Mouse (Mus musculus) liver, embryonic 11.5 days (tissue): ENCODE results near the gene Rabgap1. TPM values are rescaled to one million over a fixed set of nuclear protein-coding genes. Genes with fewer than 3 reads are reported as not detected.

Experiments used
- ATAC-seq: fragments of 200-750 bp; cut with Nextera tagmentation; replicated peaks from 2 replicates; pipeline ENCODE4 v1.8.0; 2017; ENCODE audit warnings: moderate number of reproducible peaks, mild to moderate bottlenecking, moderate TSS enrichment, moderate library complexity; ENCODE audit not compliant: low FRiP score
- DNase-seq: peaks from one replicate; pipeline ENCODE4 v3.0.0-alpha.2; 2017; ENCODE audit warnings: low spot score
- H3K27ac ChIP-seq: fragments of 300-500 bp; sonication (generic); 2 replicates; pipeline ENCODE4 v1.5.1; 2014; ENCODE audit warnings: mild to moderate bottlenecking, low read depth, low read length, control low read depth
- H3K27me3 ChIP-seq: fragments of 300-500 bp; sonication (generic); replicated peaks from 2 replicates; pipeline ENCODE4 v1.6.1; 2014; ENCODE audit warnings: low read length, mixed read lengths; ENCODE audit not compliant: control insufficient read depth, insufficient read depth
- H3K36me3 ChIP-seq: fragments of 300-500 bp; sonication (generic); 2 replicates; pipeline ENCODE4 v1.6.1; 2014; ENCODE audit warnings: mild to moderate bottlenecking, low read length, moderate library complexity, mixed read lengths; ENCODE audit not compliant: control insufficient read depth, insufficient read depth
- H3K4me1 ChIP-seq: fragments of 300-500 bp; sonication (generic); replicated peaks from 2 replicates; pipeline ENCODE4 v1.6.1; 2014; ENCODE audit warnings: low read length, mixed read lengths; ENCODE audit not compliant: control insufficient read depth, insufficient read depth
- H3K4me2 ChIP-seq: fragments of 300-500 bp; sonication (generic); 2 replicates; pipeline ENCODE4 v1.6.1; 2014; ENCODE audit warnings: mild to moderate bottlenecking, control low read depth, moderate library complexity
- H3K4me3 ChIP-seq: fragments of 300-500 bp; sonication (generic); 2 replicates; pipeline ENCODE4 v1.5.1; 2014; ENCODE audit warnings: low read depth, low read length, control low read depth
- H3K9ac ChIP-seq: fragments of 300-500 bp; sonication (generic); 2 replicates; pipeline ENCODE4 v1.6.1; 2014; ENCODE audit warnings: low read depth, low read length, control low read depth
- H3K9me3 ChIP-seq: fragments of 300-500 bp; sonication (generic); 2 replicates; pipeline ENCODE4 v1.6.1; 2016; ENCODE audit warnings: low read length, inconsistent platforms, mixed read lengths; ENCODE audit not compliant: control insufficient read depth
- WGBS: fragments of 180-500 bp; shearing (Covaris S2); extraction: QIAGEN DNeasy Blood & Tissue Kit; methylation state at CpG from one replicate; pipeline ENCODE4 v1.1.7; 2014; 5-methylcytosine and 5-hydroxymethylcytosine counted together
- polyA plus RNA-seq: library from polyadenylated mRNA; unstranded; fragments of >200 nt; fragmentation: Nextera tagmentation; extraction: Ambion mirVana; gene quantifications from 2 replicates; pipeline ENCODE4 v1.2.1, GENCODE M21; 2014

Rabgap1 gene
- polyA plus RNA-seq, 1 experiment from 2014 or later = 20.4 TPM

DNA sequence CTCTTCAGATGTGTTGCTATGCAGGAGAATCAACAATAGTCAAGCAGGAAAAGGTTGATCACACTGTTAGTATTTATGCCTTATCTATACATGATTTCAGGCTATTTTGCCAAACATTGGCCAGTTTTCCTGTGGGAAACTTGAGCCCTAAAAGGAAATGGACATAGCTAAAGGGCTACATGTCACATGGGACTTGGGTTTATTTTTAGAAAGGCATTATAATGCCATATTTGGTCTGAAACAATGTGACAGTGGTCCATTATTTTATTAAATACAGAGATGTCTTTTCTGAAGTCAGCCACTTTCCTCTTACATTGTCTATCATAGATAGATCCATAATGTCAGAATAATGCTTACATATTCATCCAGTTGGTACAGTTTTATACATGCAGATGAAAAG, 84.5 kb downstream of the Rabgap1 start:
- H3K4me2 ChIP-seq = no peak overlapping the region
- H3K9me3 ChIP-seq = no peaks in the 10 kb centered on the region
- H3K27ac ChIP-seq = no peak overlapping the region
- no peak overlapping the region for H3K9ac ChIP-seq
- H3K4me3 ChIP-seq = no peak overlapping the region
- no peaks in the 10 kb centered on the region for H3K27me3 ChIP-seq
- DNase-seq (no peak), ATAC-seq (no peak)
- 0 out of 2 replicates have a peak, but pooled peaks cover 3% of the 10 kb centered on the region for H3K4me1 ChIP-seq
- no peaks in the 10 kb centered on the region for H3K36me3 ChIP-seq

DNA sequence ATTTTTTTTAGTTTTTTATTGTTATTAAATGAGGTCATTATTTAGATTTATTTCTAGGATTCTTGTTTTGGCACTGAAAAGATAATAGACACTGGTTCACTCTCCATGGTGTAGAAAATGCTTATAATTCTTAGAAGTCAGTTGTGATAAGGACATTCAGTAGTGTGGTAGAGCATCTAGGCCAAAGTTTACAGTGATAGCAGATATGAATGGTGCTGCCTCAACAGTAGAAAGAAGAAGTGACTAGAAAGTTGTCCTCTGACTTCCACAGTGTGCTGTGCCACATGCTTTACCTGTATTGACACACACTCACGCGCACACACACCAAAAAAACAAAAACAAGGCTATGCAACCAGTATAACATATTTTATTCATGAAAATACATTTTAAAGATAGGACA, 86.3 kb downstream of the Rabgap1 start:
- DNase-seq (no peak), ATAC-seq (peak; percentile 79)
- 0 out of 2 replicates have a peak, but pooled peaks cover 3% of the 10 kb centered on the region for H3K4me1 ChIP-seq
- no peaks in the 10 kb centered on the region for H3K9me3 ChIP-seq
- H3K27me3 ChIP-seq = no peaks in the 10 kb centered on the region
- no peaks in the 10 kb centered on the region for H3K36me3 ChIP-seq
- WGBS = 96% methylated on average over 2 of the region's 2 CpGs
- H3K4me3 ChIP-seq = no peak overlapping the region
- H3K4me2 ChIP-seq = no peak overlapping the region
- no peak overlapping the region for H3K27ac ChIP-seq
- no peak overlapping the region for H3K9ac ChIP-seq

DNA sequence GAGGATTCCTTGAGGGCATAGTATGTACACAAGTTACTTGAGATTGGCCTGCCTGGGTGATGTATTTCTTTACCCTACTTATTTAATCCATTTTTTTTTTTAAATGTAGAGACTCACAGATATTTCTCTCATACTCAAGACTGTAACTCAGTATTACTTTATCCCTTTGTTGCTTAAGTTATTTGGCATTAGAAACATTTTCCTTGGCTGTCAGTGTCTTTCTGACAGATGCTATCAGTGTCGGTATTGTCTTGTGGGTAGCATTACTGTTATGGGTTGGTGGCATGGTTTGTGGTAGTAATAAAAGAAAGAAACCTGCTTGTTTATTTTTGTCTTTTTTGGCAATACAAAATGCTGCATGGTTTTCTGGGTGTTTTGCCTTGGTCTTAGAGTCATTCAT, 87.7 kb downstream of the Rabgap1 start:
- Histone ChIP-seq H3K27ac (no peak overlapping the region), H3K27me3 (no peaks in the 10 kb centered on the region), H3K4me1 (0 out of 2 replicates have a peak, but pooled peaks cover 3% of the 10 kb centered on the region), H3K4me3 (no peak overlapping the region), H3K9ac (no peak overlapping the region), H3K9me3 (no peaks in the 10 kb centered on the region), H3K36me3 (no peaks in the 10 kb centered on the region), H3K4me2 (no peak overlapping the region)
- no peak for ATAC-seq
- no peak for DNase-seq
- WGBS = 79% methylated on average over 1 of the region's 1 CpGs

DNA sequence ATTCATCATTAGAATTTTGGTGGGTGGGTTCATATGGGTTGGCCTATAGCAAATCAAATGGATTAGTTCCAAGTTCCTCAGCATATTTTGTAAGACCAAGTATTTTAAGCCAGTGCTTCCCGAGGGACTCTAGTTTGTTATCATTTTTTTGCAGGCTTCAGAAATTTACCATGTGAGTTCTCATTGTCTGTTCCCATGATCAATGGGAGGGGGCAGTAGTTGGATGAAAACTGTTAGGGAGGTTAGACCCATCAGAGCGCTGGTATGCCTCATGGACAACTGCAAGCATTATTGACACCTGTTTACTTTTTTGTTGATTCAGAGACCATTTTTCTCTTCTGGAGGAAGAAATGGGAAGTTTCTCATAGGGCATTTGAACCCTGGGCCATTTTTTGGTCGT, 88.6 kb downstream of the Rabgap1 start:
- H3K4me2 ChIP-seq = no peak overlapping the region
- H3K9ac ChIP-seq = no peak overlapping the region
- H3K36me3 ChIP-seq = no peaks in the 10 kb centered on the region
- no peak overlapping the region for H3K4me3 ChIP-seq
- H3K9me3 ChIP-seq = no peaks in the 10 kb centered on the region
- DNase-seq = no peak
- WGBS = 64% methylated on average over 3 of the region's 3 CpGs
- peak; percentile 67 for ATAC-seq
- H3K4me1 ChIP-seq = 0 out of 2 replicates have a peak, but pooled peaks cover 3% of the 10 kb centered on the region
- no peak overlapping the region for H3K27ac ChIP-seq
- no peaks in the 10 kb centered on the region for H3K27me3 ChIP-seq

DNA sequence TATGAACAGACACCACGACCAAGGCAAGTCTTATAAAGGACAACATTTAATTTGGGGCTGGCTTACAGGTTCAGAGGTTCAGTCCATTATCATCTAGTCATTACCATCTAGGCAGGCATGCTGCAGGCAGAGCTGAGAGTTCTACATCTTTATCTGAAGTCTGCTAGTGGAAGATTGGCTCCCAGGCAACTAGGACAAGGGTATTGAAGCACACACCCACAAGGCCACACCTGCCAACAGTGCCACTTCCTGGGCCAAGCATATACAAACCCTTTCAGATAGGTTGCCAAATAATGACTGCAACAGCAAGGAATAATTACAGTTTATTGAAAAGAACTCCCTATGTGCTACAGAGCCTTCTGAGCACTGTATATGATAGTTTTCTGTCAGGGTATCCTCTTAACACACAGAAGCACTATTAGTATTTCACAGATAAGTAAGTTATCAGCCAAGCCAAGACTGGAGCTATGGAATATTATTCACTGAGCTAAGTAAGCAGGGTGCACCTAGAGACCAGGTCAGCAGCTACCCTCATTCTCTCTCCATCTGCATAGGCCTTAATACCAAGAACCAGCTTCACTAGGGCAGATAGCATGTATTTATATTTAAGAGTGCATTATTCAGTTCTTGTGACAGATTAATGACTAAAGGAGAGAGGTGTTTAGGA, 106.4 kb downstream of the Rabgap1 start:
- H3K4me2 ChIP-seq = peak overlapping the region; percentile 42; the same call in 1 of the 2 replicates
- 67% methylated on average over 1 of the region's 1 CpGs for WGBS
- no peaks in the 10 kb centered on the region for H3K27me3 ChIP-seq
- ATAC-seq (peak; percentile 99), DNase-seq (no peak)
- no peak overlapping the region for H3K4me3 ChIP-seq
- H3K4me1 ChIP-seq = peaks cover 17% of the 10 kb centered on the region
- no peaks in the 10 kb centered on the region for H3K9me3 ChIP-seq
- H3K27ac ChIP-seq = peak overlapping the region; percentile 82
- peaks cover 7% of the 10 kb centered on the region for H3K36me3 ChIP-seq
- no peak overlapping the region for H3K9ac ChIP-seq

DNA sequence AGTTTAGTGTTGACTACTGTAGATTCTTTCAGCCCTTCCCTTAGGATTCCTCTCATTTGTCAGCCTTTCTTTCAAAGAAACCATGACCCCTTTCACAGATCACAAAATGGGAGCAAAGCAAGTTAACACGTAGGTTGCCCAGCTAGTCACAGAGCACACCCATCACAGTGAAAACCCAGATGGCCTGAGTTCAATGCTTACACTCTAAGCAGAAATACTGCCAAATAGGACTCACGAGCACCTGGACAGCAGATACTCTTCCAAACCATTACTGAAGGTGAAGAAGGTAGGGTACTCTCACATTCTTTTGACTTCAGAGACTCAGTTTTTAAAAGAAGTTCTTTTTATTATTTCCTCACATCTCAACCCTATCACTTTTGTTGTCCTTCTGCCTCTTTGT, 113.3 kb downstream of the Rabgap1 start:
- Histone ChIP-seq H3K36me3 (peaks cover 12% of the 10 kb centered on the region), H3K9me3 (no peaks in the 10 kb centered on the region), H3K4me3 (no peak overlapping the region), H3K9ac (no peak overlapping the region), H3K27ac (no peak overlapping the region), H3K27me3 (no peaks in the 10 kb centered on the region), H3K4me2 (no peak overlapping the region), H3K4me1 (no peaks in the 10 kb centered on the region)
- ATAC-seq (no peak), DNase-seq (no peak)
- WGBS = 86% methylated on average over 2 of the region's 2 CpGs

DNA sequence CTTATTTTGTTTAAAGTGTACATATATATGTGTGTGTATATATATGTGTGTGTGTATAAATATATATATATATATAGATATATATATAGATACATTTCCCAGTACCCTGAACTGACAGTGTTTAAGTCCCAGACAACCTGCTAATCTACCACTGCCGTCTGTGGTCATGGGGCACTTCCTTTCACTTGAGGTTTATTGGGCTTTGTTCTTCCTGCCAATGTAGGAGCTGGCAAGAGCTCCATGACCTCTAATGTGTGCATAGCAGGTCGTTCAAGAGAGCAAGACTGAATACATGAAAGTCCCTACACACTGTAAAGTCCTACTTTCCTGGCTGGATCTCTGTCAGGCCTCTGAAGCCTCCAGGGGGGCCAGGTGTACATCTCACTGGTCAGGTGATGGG, 122.5 kb downstream of the Rabgap1 start:
- Histone ChIP-seq H3K4me2 (no peak overlapping the region), H3K9ac (no peak overlapping the region), H3K36me3 (peaks cover 11% of the 10 kb centered on the region; the same call in 1 of the 2 replicates), H3K4me3 (no peak overlapping the region), H3K4me1 (peaks cover 4% of the 10 kb centered on the region; the same call in 1 of the 2 replicates), H3K27me3 (no peaks in the 10 kb centered on the region), H3K27ac (no peak overlapping the region), H3K9me3 (no peaks in the 10 kb centered on the region)
- DNase-seq (no peak), ATAC-seq (no peak; the same call in 1 of the 2 replicates)
- 42% methylated on average over 2 of the region's 2 CpGs for WGBS

DNA sequence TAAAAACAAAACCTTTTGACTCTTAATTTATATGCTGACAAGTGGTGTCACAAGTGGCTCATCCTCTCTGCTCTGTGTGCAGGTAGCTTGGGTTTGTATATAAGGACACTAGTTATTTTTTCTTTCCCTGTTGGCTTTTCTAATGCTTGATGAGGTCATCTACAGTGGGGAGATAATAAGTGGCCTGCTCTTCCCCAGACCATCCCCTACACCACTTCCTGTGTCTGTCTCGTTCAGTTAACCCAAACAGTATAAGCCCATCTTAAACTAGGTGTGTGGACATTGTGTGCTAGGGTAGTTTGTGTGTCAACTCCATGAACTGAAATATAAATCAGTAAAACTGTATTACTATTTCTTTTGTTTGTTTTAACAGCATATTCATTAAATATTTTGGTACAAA, 123.0 kb downstream of the Rabgap1 start:
- no peak overlapping the region for H3K4me3 ChIP-seq
- 25% methylated on average over 1 of the region's 1 CpGs for WGBS

DNA sequence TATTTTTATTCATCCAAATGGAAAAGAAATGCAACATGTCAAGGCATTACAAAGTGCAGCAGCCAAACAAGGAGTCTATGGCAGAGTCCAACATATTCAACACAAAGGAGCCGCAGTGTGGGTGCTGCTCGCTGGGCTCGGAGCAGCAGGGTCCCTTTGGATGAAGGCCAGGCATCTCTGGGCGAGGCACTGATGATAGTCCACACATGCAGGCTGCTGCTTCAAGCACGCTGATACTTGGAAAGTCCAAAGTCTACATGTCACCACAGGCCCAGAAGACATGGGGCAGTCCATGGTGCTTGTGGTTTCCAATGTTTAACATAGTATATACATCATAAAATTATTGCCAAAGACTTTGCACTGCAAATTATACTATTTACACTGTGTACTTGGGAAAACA, 126.8 kb downstream of the Rabgap1 start:
- WGBS = 88% methylated on average over 5 of the region's 5 CpGs
- Histone ChIP-seq H3K36me3 (peaks cover 6% of the 10 kb centered on the region; the same call in 1 of the 2 replicates), H3K4me2 (no peak overlapping the region), H3K9ac (no peak overlapping the region), H3K9me3 (no peaks in the 10 kb centered on the region), H3K4me1 (peaks cover 3% of the 10 kb centered on the region; the same call in 1 of the 2 replicates), H3K27me3 (no peaks in the 10 kb centered on the region), H3K4me3 (no peak overlapping the region), H3K27ac (no peak overlapping the region)
- DNase-seq (no peak), ATAC-seq (no peak)

More for the DNA sequence above, 123.0 kb downstream of the Rabgap1 start:
- H3K9ac ChIP-seq = no peak overlapping the region
- DNase-seq = no peak
- H3K4me1 ChIP-seq = peaks cover 4% of the 10 kb centered on the region; the same call in 1 of the 2 replicates
- ATAC-seq = no peak
- no peak overlapping the region for H3K27ac ChIP-seq
- H3K9me3 ChIP-seq = no peaks in the 10 kb centered on the region
- peaks cover 11% of the 10 kb centered on the region; the same call in 1 of the 2 replicates for H3K36me3 ChIP-seq
- no peak overlapping the region for H3K4me2 ChIP-seq
- no peaks in the 10 kb centered on the region for H3K27me3 ChIP-seq
